Mouse (Mus musculus) testis, adult 10 weeks (tissue): ENCODE data around the gene Arntl. TPM values are rescaled to one million over a fixed set of nuclear protein-coding genes. Genes with fewer than 3 reads are reported as not detected.

Source experiments
- polyA plus RNA-seq: library from polyadenylated mRNA; stranded (reverse); fragments of 350-450 nt; fragmentation: Illumina TruSeq; extraction: RNeasy Lipid Tissue Mini Kit (QIAGEN cat#74804); gene quantifications from one replicate; pipeline ENCODE4 v1.2.3, GENCODE M21; 2014; ENCODE audit warnings: low read depth, low replicate concordance

Arntl gene
- polyA plus RNA-seq = 4.7 TPM

GRCm38 (mm10) chr7:113206644-113207470 lies at the start of gene Arntl:
Gene Arntl, plus strand, starts transcription at chr7:113207465.

Other genes starting within 250 kb of the Arntl start
- 215 TPM for gene Btbd10, start 161.9 kb downstream of the Arntl start, polyA plus RNA-seq
- gene Pth, start 181.1 kb downstream of the Arntl start, polyA plus RNA-seq = not detected